Mouse (Mus musculus) lung, embryonic 16.5 days (tissue): ENCODE measurements around the gene Amhr2. TPM values are rescaled to one million over a fixed set of nuclear protein-coding genes. Genes with fewer than 3 reads are reported as not detected.

ENCODE experiments used
- ATAC-seq: fragments of 200-750 bp; cut with Nextera tagmentation; 2 replicates; pipeline ENCODE4 v1.8.0; 2017; ENCODE audit warnings: low read depth, mild to moderate bottlenecking, moderate library complexity
- H3K27ac ChIP-seq: fragments of 300-500 bp; sonication (generic); 2 replicates; pipeline ENCODE4 v1.5.1; 2014; ENCODE audit warnings: mild to moderate bottlenecking, control low read depth, low read length
- H3K27me3 ChIP-seq: fragments of 300-500 bp; sonication (generic); 2 replicates; pipeline ENCODE4 v1.6.1; 2014; ENCODE audit warnings: low read depth, low read length, mixed read lengths; ENCODE audit not compliant: control insufficient read depth, insufficient read depth
- H3K36me3 ChIP-seq: fragments of 300-500 bp; sonication (generic); 2 replicates; pipeline ENCODE4 v1.6.1; 2014; ENCODE audit warnings: low read length; ENCODE audit not compliant: control insufficient read depth, insufficient read depth
- H3K4me1 ChIP-seq: fragments of 300-500 bp; sonication (generic); replicated peaks from 2 replicates; pipeline ENCODE4 v1.6.1; 2014; ENCODE audit warnings: low read length, mixed read lengths; ENCODE audit not compliant: control insufficient read depth, insufficient read depth
- H3K4me2 ChIP-seq: fragments of 300-500 bp; sonication (generic); 2 replicates; pipeline ENCODE4 v1.6.1; 2014; ENCODE audit warnings: low read depth, low read length, control low read depth
- H3K4me3 ChIP-seq: fragments of 300-500 bp; sonication (generic); 2 replicates; pipeline ENCODE4 v1.5.1; 2014; ENCODE audit warnings: mild to moderate bottlenecking, low read length, control low read depth
- H3K9ac ChIP-seq: fragments of 300-500 bp; sonication (generic); 2 replicates; pipeline ENCODE4 v1.6.1; 2014; ENCODE audit warnings: low read length, control low read depth
- H3K9me3 ChIP-seq: fragments of 300-500 bp; sonication (generic); 2 replicates; pipeline ENCODE4 v1.6.1; 2016; ENCODE audit warnings: low read length; ENCODE audit not compliant: control insufficient read depth
- WGBS: fragments of 180-500 bp; shearing (Covaris S2); extraction: QIAGEN DNeasy Blood & Tissue Kit; methylation state at CpG from one replicate; pipeline ENCODE4 v1.1.7; 2014; 5-methylcytosine and 5-hydroxymethylcytosine counted together
- polyA plus RNA-seq: library from polyadenylated mRNA; unstranded; fragments of >200 nt; fragmentation: Nextera tagmentation; extraction: Ambion mirVana; gene quantifications from 2 replicates; pipeline ENCODE4 v1.2.1, GENCODE M21; 2015

Amhr2 gene
- polyA plus RNA-seq, 1 experiment from 2014 or later, result 1.5 TPM

DNA sequence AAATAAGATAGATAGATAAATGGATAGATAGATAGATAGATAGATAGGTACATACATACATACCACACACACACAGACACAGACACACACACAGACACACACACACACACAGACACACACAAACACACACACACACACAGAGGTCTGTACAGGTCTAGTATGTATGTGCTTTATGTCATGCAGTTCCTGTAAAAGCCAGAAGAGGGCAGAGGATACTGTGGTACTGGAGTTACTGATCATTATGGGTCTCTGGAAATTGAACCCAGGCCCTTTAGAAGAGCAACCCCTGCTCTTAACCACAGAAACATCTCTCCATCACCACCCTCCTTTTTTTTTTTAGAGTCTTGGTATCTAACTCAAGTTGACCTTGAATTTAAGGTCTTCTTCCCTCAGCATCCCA, 18.5 kb downstream of the Amhr2 start:
- H3K4me1 ChIP-seq, result peaks cover 7% of the 10 kb centered on the region
- ATAC-seq, result no peak
- no peak overlapping the region for H3K27ac ChIP-seq
- H3K4me2 ChIP-seq, result no peak overlapping the region
- no peak overlapping the region for H3K9ac ChIP-seq
- H3K36me3 ChIP-seq, result no peaks in the 10 kb centered on the region
- H3K4me3 ChIP-seq, result no peak overlapping the region
- no peaks in the 10 kb centered on the region for H3K9me3 ChIP-seq
- H3K27me3 ChIP-seq, result no peaks in the 10 kb centered on the region

GRCm38 (mm10) chr15:102468675-102469370, 23.7 kb downstream of the Amhr2 start:
- Histone ChIP-seq H3K9ac (no peak overlapping the region), H3K4me3 (no peak overlapping the region), H3K27me3 (no peaks in the 10 kb centered on the region), H3K36me3 (no peaks in the 10 kb centered on the region), H3K4me1 (peaks cover 5% of the 10 kb centered on the region), H3K27ac (no peak overlapping the region), H3K4me2 (no peak overlapping the region), H3K9me3 (no peaks in the 10 kb centered on the region)
- no peak for ATAC-seq
- 96% methylated on average over 9 of the region's 9 CpGs for WGBS

GRCm38 (mm10) chr15:102470183-102470604, 25.0 kb downstream of the Amhr2 start, which contains the start of gene Pcbp2:
Pcbp2 (plus strand) TSS chr15:102470539.
- Histone ChIP-seq H3K27me3 (no peaks in the 10 kb centered on the region), H3K27ac (peak within 1 kb of the TSS; percentile 99), H3K4me3 (peak within 1 kb of the TSS; percentile 95), H3K4me1 (peaks cover 5% of the 10 kb centered on the region), H3K9me3 (no peaks in the 10 kb centered on the region), H3K4me2 (peak within 1 kb of the TSS; percentile 61), H3K9ac (peak within 1 kb of the TSS; percentile 99), H3K36me3 (peaks cover 12% of the 10 kb centered on the region)
- under 1% methylated on average over 30 of the region's 40 CpGs for WGBS
- peak; percentile 100 for ATAC-seq

GRCm38 (mm10) chr15:102470605-102471294, 25.6 kb downstream of the Amhr2 start:
- Histone ChIP-seq H3K36me3 (peaks cover 15% of the 10 kb centered on the region), H3K9me3 (no peaks in the 10 kb centered on the region), H3K4me3 (peak overlapping the region; percentile 95), H3K9ac (peak overlapping the region; percentile 99), H3K27me3 (no peaks in the 10 kb centered on the region), H3K4me1 (peaks cover 5% of the 10 kb centered on the region), H3K4me2 (peak overlapping the region; percentile 61), H3K27ac (peak overlapping the region; percentile 99)
- peak; percentile 73 for ATAC-seq
- under 1% methylated on average over 34 of the region's 67 CpGs for WGBS

- peaks cover 20% of the 10 kb centered on the region for H3K36me3 ChIP-seq
- H3K9ac ChIP-seq, result peak overlapping the region; percentile 99
- peak overlapping the region; percentile 95 for H3K4me3 ChIP-seq
- H3K27ac ChIP-seq, result peak overlapping the region; percentile 99
- no peaks in the 10 kb centered on the region for H3K27me3 ChIP-seq
- no peak for ATAC-seq
- H3K4me1 ChIP-seq, result peaks cover 5% of the 10 kb centered on the region
- 0% methylated on average over 10 of the region's 10 CpGs for WGBS
- no peaks in the 10 kb centered on the region for H3K9me3 ChIP-seq
- H3K4me2 ChIP-seq, result peak overlapping the region; percentile 61
Measured at GRCm38 (mm10) chr15:102471295-102471645, 26.1 kb downstream of the Amhr2 start.

DNA sequence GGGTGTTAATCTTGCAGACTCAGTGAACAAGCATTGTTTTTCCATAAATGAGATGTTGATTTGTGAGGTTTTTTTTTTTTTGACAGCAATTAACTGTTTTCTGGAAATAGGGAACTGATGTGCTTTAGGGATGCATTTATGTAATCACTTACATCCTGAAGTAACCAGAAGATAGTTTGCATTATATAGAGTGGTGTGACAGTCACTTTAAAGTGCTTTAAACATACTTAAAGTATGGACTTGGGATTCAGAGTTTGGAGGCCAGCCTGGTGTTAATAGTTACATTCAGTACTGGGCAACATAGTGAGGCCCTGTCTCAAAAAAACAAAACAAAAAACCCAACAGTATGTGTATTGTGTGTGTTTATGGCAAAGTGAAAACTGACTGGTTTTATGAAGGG, 26.6 kb downstream of the Amhr2 start:
- no peak overlapping the region for H3K27ac ChIP-seq
- H3K27me3 ChIP-seq, result no peaks in the 10 kb centered on the region
- peak overlapping the region; percentile 95 for H3K4me3 ChIP-seq
- peak overlapping the region; percentile 42; the same call in 1 of the 2 replicates for H3K9ac ChIP-seq
- H3K4me1 ChIP-seq, result peaks cover 5% of the 10 kb centered on the region
- no peak for ATAC-seq
- peak overlapping the region; percentile 61 for H3K4me2 ChIP-seq
- H3K9me3 ChIP-seq, result no peaks in the 10 kb centered on the region
- H3K36me3 ChIP-seq, result peaks cover 22% of the 10 kb centered on the region

DNA sequence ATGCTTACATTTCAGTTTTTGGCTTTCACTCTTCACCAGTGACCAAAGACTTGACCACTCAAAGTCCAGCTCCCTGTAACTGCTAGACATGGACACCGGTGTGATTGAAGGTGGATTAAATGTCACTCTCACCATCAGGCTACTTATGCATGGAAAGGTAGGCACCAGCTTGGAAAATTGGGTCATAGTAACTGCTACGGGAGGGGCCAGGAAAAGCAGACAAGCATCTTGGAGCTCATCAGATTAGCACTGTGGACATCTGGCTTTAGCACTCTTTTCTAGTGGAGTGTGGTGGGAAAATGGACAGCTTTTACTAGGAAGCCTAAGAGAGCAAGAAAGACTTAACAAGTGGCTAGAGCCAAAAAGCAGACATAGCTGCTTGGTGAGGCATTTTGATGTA, 28.1 kb downstream of the Amhr2 start:
- Histone ChIP-seq H3K27me3 (no peaks in the 10 kb centered on the region), H3K4me3 (no peak overlapping the region), H3K36me3 (peaks cover 24% of the 10 kb centered on the region), H3K27ac (no peak overlapping the region), H3K9me3 (no peaks in the 10 kb centered on the region), H3K4me1 (peaks cover 5% of the 10 kb centered on the region), H3K4me2 (no peak overlapping the region), H3K9ac (no peak overlapping the region)
- ATAC-seq, result no peak
- 60% methylated on average over 2 of the region's 2 CpGs for whole genome bisulfite sequencing

GRCm38 (mm10) chr15:102474520-102474919, 29.4 kb downstream of the Amhr2 start:
- H3K9ac ChIP-seq, result no peak overlapping the region
- no peak overlapping the region for H3K4me2 ChIP-seq
- WGBS, result 95% methylated on average over 2 of the region's 2 CpGs
- no peak for ATAC-seq
- peaks cover 32% of the 10 kb centered on the region for H3K36me3 ChIP-seq
- no peak overlapping the region for H3K4me3 ChIP-seq
- H3K27me3 ChIP-seq, result no peaks in the 10 kb centered on the region
- peaks cover 5% of the 10 kb centered on the region for H3K4me1 ChIP-seq
- H3K27ac ChIP-seq, result no peak overlapping the region
- H3K9me3 ChIP-seq, result no peaks in the 10 kb centered on the region

- Histone ChIP-seq H3K36me3 (peaks cover 46% of the 10 kb centered on the region), H3K27me3 (no peaks in the 10 kb centered on the region), H3K4me2 (no peak overlapping the region), H3K9me3 (no peaks in the 10 kb centered on the region), H3K4me3 (no peak overlapping the region), H3K9ac (no peak overlapping the region), H3K4me1 (no peaks in the 10 kb centered on the region), H3K27ac (no peak overlapping the region)
- ATAC-seq, result no peak
- 86% methylated on average over 3 of the region's 3 CpGs for WGBS
Measured at GRCm38 (mm10) chr15:102483136-102483535, 38.0 kb downstream of the Amhr2 start.
